Mouse (Mus musculus): Measurements from ENCODE around the gene Gpbar1.

Gpbar1 gene

GRCm38 (mm10) chr1:74278538-74278937, at the start of gene Gpbar1:
Gpbar1 (plus strand) TSS chr1:74278550.
- DNase-seq = no peak

GRCm38 (mm10) chr1:74229942-74230341, 48.4 kb upstream of the Gpbar1 start:
- no peak for DNase-seq

DNA sequence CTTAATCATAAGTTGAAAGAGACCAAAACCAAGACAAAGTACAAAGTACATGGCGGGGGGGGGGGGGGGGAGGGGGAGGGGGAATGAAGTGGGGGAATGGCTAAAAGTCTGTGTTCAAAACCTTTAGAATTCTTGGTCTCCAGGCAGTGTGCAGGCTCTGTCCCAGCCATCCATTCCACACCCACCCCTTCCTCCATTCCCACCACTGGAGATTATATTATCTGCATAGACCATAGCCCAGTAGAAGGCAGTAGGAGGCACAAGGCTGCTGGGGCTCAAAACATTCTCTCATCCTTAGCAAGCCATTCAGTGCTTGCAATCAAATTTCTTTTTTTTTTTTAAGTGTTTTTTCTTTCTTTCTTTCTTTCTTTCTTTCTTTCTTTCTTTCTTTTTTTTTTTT, 47.4 kb upstream of the Gpbar1 start:
- DNase-seq = no peak

- peak; percentile 97 to 98 for DNase-seq
Observed at GRCm38 (mm10) chr1:74235938-74236589, 42.3 kb upstream of the Gpbar1 start, which contains the start of gene Arpc2. Arpc2 (plus strand) TSS chr1:74236084.

GRCm38 (mm10) chr1:74236590-74237317, 41.6 kb upstream of the Gpbar1 start:
- DNase-seq = peak; percentile 57 to 61

DNA sequence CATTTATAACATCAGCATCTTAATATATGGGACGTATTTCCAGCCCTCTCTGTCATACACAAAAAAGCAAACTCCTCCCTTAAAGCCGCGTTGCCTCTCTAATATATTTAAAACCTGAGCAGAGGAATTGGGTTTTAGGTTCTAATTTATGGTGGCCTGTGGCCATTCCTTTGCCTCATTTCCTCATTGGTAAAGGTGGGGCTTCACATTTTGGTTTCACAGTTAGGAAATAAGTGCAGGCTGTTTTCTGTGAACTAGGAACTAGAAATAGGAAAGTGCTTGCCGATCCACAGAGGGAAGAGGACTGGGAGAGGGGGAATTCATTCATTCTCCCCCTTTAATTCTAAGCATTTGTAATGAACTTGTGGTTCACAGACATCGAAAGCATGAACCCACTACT, 40.7 kb upstream of the Gpbar1 start:
- DNase-seq = no peak

GRCm38 (mm10) chr1:74238136-74238535, 40.2 kb upstream of the Gpbar1 start:
- DNase-seq = no peak

- DNase-seq = no peak
Observed at GRCm38 (mm10) chr1:74239162-74239561, 39.2 kb upstream of the Gpbar1 start.

- peak in 1 of 2 experiments; percentile 32 for DNase-seq
Observed at GRCm38 (mm10) chr1:74239618-74240017, 38.7 kb upstream of the Gpbar1 start.

DNA sequence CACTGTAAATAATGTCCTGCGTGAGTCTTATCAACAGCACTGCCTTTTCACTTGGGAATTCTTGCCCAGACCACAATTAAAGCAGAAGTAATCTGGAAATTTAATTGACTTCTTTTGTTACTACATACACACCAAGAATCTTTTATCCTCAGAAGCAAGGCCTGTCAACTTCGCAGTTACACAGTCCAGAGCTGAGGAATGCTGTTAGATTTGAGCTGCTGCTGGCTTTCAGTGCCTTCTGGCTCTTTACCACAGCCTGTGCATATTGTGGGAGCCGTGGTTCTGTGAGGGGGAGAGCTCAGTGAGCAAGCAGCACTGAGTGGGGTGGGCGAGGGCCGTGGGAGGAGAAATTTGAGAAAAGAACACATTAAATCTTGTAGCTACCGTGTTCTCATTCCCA, 38.0 kb upstream of the Gpbar1 start:
- DNase-seq = no peak

GRCm38 (mm10) chr1:74240832-74241231, 37.5 kb upstream of the Gpbar1 start:
- DNase-seq = no peak

DNA sequence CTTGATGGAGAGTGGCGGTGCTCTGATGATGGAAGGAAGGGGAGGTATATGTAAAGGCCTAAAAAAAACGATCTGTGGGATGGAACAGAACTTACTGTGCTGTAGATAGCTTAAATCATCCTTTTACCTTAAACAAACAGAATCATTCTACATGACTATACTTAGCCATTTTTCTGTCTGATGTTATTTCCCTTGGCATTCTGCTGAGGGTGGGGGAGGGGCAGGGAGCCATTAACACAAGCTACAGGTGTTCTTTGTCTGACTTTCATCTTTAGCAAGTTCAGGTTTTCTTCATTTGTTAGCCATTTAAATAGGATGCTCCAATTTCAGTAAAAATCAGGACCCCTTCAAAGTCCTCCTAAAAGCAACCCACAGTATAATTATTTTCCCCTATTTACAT, 32.8 kb upstream of the Gpbar1 start:
- no peak for DNase-seq

GRCm38 (mm10) chr1:74248799-74249198, 29.6 kb upstream of the Gpbar1 start:
- DNase-seq = peak; percentile 30 to 33

- peak in 1 of 2 experiments; percentile 18 for DNase-seq
Observed at GRCm38 (mm10) chr1:74249331-74249980, 28.9 kb upstream of the Gpbar1 start.

DNA sequence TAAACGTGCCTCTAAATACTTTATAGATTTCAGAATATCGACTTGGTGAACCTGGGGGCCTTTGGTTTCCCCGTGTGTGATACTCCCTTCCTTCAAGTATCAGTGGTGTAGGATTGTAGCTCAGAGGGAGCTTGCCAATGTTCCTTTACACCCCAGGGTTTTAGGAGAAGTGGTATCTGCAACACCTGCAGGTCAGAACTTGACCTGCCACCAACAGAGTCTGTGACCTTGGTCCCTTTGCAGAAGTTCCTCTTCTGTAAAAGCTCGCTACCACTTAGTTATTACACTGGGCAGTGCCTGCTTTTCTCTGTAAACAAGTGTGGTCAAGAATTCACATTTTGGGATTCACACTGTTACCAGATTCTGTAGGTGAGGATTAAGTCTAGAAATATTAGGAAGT, 28.3 kb upstream of the Gpbar1 start:
- DNase-seq = no peak

- no peak for DNase-seq
Observed at GRCm38 (mm10) chr1:74255704-74256345, 22.5 kb upstream of the Gpbar1 start.

DNA sequence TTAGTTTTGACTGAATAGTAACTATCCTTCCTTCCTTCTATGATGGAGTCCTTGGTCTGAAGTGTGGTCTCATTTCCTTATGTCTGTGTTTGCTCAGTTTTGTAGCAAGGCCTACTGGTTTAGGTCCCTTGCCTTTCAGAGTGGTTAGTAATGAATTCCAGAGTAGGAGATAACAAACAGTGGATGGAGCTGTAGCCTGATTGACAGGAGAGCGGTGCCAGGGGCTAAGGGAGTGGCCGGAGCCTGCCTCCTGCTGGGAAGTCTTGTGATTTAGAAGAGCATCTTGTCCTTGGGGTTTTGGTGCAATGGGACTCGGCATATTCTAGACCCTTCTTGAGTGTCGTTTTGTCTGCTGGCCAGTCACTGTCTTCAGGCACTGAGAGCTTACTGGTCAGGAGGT, 21.6 kb upstream of the Gpbar1 start:
- no peak for DNase-seq

DNA sequence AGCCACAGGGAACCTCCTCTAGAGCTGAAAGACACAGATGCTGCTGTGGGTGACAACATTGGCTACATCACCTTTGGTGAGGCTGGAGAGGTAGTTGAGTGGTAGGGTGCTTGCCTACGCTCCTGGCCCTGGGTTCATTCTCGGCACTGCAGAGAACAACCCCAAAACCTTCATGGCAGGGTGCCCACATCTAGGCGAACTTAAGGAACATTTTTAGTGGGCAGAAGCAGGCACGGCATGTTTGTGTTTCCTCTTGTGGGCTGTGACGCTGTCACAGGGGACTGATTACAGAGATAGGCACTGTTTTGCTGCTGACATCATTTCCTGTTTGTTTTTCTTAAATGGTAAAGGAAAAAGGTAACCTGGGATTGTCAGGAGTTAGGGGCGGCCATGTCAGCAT, 15.8 kb upstream of the Gpbar1 start:
- DNase-seq = no peak

GRCm38 (mm10) chr1:74268750-74269149, 9.6 kb upstream of the Gpbar1 start:
- DNase-seq = no peak

DNA sequence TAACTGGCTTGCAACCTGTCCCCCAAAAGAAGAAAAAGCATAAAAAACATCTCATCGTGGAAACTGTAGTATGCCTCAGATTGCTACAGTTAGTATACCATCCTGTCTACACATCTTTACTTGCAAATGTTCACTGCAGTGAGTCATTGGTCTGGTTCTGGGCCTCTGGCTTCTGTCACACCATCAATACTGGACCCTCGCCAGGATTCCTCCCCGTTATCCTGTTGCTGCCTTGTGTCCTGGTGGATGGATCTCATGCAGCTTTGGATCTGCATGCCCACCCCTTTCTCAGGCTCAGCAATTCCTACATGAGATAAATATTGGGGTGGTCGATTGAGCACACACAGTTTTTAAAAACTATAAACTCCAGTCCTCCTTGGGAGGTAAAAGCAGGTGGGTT, 6.7 kb upstream of the Gpbar1 start:
- DNase-seq = no peak

DNA sequence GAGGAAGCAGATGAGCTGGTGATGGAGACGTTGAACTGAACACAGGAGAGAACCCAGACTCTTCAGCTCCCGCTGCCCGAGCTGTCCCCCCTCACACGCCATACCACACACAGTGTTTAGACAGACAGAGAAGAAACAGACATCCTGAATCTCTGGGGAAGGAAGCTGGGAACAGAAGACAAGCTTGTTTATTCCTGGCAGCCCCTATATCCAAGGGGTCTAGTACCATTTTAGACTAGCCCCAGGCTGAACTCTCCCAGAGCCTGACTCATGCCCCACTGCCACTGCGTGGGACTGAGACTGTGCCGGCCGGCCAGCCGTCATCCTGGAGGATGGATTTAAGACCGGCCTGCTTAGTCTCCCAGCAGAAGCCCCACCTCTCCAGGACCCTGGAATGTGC, 3.3 kb upstream of the Gpbar1 start:
- DNase-seq = no peak

- no peak for DNase-seq
Observed at GRCm38 (mm10) chr1:74277041-74277440, 1.3 kb upstream of the Gpbar1 start.

- DNase-seq = no peak
Observed at GRCm38 (mm10) chr1:74277883-74278537, 340 bp upstream of the Gpbar1 start.
